Mouse (Mus musculus) small intestine, adult 2 months (tissue): ENCODE data around the gene Sv2c.

Experiments
- CTCF ChIP-seq: fragments of 200-500 bp; IDR thresholded peaks from 2 replicates; pipeline ENCODE4 v1.5.1; 2012; ENCODE audit warnings: low read depth, mild to moderate bottlenecking, control low read depth, inconsistent platforms, low read length, moderate library complexity, mixed read lengths; ENCODE audit not compliant: insufficient replicate concordance, insufficient read length; ENCODE audit errors: extremely low read depth
- POLR2A ChIP-seq: fragments of 200-500 bp; IDR thresholded peaks from 2 replicates; pipeline ENCODE4 v1.6.1; 2012; ENCODE audit warnings: low read depth, mild to moderate bottlenecking, control low read depth, inconsistent platforms, low read length, moderate library complexity

DNA sequence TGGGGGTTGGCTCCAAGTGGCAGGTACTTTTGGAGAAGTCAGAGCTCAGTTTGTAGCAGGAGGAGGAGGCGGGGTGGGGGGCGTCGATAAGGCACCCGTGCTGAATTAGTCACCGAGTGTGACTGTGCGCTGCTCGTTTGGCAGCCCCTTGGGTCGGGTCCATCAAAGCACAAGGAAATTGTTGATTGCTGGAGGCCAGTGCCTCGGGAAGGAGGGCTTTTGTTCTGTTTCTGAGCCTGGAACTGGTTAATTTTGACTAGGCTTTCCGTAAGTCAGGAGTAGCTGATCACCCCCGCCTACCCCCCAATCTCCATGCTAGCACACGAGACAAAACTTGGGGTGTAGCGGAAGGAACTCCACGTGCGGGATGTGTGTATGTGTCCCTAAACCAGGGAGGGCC, 456 bp upstream of the Sv2c start:
- TF ChIP-seq CTCF = no peak
- TF ChIP-seq POLR2A = no peak
